Mouse (Mus musculus) C2C12 (cell line): Measurements from ENCODE around the gene Yjefn3. TPM values are rescaled to one million over a fixed set of nuclear protein-coding genes. Genes with fewer than 3 reads are reported as not detected.
A peak's percentile ranks its signal among the peaks of the same experiment; 100 is the strongest.
"Not testable (repeated sequence)": the region's sequence is repeated elsewhere in the genome, so short reads cannot be mapped to it uniquely, and the experiment has no call there.

Source experiments
- H3K27me3 ChIP-seq: one replicate; pipeline ENCODE4 v1.6.1; 2011; ENCODE audit not compliant: control insufficient read depth, insufficient read depth, insufficient read length
- H3K36me3 ChIP-seq: one replicate; pipeline ENCODE4 v1.6.1; 2011; ENCODE audit not compliant: control insufficient read depth, insufficient read depth
- H3K4me3 ChIP-seq: one replicate; pipeline ENCODE4 v1.5.1; 2011; ENCODE audit warnings: mild to moderate bottlenecking, control low read depth; ENCODE audit not compliant: poor library complexity, insufficient read depth, severe bottlenecking
- H3K79me2 ChIP-seq: one replicate; pipeline ENCODE4 v1.6.1; 2011; ENCODE audit not compliant: control insufficient read depth, insufficient read depth
- H3K79me3 ChIP-seq: one replicate; pipeline ENCODE4 v1.6.1; 2011; ENCODE audit warnings: low read depth, control low read depth
- H3ac ChIP-seq: one replicate; pipeline ENCODE3; 2011; ENCODE audit warnings: low read depth; ENCODE audit not compliant: control insufficient read depth, insufficient read length
- CEBPB ChIP-seq: IDR thresholded peaks from one replicate; pipeline ENCODE4 v1.6.1; 2011; ENCODE audit warnings: low read depth, mild to moderate bottlenecking, control low read depth, moderate library complexity
- CTCF ChIP-seq: IDR thresholded peaks from one replicate; pipeline ENCODE4 v1.5.1; 2011; ENCODE audit not compliant: control insufficient read depth, insufficient read depth, insufficient read length
- FOSL1 ChIP-seq: IDR thresholded peaks from one replicate; pipeline ENCODE4 v1.8.0; 2011; ENCODE audit warnings: mild to moderate bottlenecking, low read length; ENCODE audit not compliant: poor library complexity, insufficient read depth, severe bottlenecking
- MAX ChIP-seq: IDR thresholded peaks from one replicate; pipeline ENCODE4 v1.6.1; 2011; ENCODE audit warnings: mild to moderate bottlenecking, control low read depth
- MYOD1 ChIP-seq: IDR thresholded peaks from one replicate; pipeline ENCODE4 v1.6.1; 2011; ENCODE audit warnings: low read depth; ENCODE audit not compliant: control insufficient read depth, insufficient read length
- MYOG ChIP-seq: IDR thresholded peaks from one replicate; pipeline ENCODE4 v1.6.1; 2011; ENCODE audit not compliant: control insufficient read depth, insufficient read length; ENCODE audit errors: extremely low read depth
- USF1 ChIP-seq: IDR thresholded peaks from one replicate; pipeline ENCODE4 v1.6.1; 2011; ENCODE audit warnings: low read depth, mild to moderate bottlenecking, control low read depth, moderate library complexity
- long read RNA-seq, 2 experiments: library from polyadenylated mRNA; unstranded; transcript quantifications; one replicate each; pipeline ENCODE4 v2.0.0; 2019 to 2020
- polyA plus RNA-seq: library from polyadenylated mRNA; unstranded; fragments of >200 nt; fragmentation: generic; extraction: Trizol; gene quantifications from one replicate; pipeline ENCODE4 v1.2.1, GENCODE M21; 2012; ENCODE audit warnings: missing spikeins

Gene Yjefn3
- polyA plus RNA-seq = 2.6 TPM
- long read RNA-seq, experiment 1, partial matches to known transcripts = 0 of 3 reads
- long read RNA-seq, experiment 1, other reads (novel, unspliced or antisense) = 3 of 3 reads
- long read RNA-seq, experiment 2 = 0 reads

DNA sequence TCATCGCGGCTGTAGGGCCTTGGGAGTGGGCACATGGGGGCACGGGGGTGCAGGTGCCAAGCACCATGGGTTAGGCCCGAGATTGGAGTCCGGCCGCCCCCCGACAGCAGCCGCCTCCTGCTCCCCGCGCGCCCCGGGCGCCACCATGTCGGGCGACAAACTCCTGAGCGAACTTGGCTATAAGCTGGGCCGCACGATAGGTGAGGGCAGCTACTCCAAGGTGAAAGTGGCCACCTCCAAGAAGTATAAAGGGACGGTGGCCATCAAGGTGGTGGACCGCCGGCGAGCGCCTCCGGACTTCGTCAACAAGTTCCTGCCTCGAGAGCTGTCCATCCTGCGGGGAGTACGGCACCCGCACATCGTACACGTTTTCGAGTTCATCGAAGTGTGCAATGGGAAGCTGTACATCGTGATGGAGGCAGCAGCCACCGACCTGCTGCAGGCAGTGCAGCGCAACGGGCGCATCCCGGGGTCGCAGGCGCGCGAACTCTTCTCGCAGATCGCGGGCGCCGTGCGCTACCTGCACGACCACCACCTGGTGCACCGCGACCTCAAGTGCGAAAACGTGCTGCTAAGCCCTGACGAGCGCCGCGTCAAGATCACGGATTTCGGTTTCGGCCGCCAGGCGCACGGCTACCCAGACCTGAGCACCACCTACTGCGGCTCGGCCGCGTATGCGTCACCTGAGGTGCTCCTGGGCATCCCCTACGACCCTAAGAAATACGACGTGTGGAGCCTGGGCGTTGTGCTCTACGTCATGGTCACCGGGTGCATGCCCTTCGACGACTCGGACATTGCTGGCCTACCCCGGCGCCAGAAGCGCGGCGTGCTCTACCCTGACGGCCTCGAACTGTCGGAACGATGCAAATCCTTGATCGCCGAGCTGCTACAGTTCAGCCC, at the start of gene Yjefn3, which contains the start of the genes Tssk6 and Ndufa13:
Gene Yjefn3 (minus strand): TSS at position 550 of the 900 bp plus-strand sequence.
Gene Tssk6 (plus strand): TSS at position 22 of the 900 bp plus-strand sequence.
Gene Ndufa13 (minus strand): TSS at position 396 of the 900 bp plus-strand sequence.
- TF ChIP-seq FOSL1 = no peak
- TF ChIP-seq CEBPB = no peak
- TF ChIP-seq MAX = no peak
- no peak for TF ChIP-seq MYOG
- no peak for TF ChIP-seq MYOD1
- TF ChIP-seq CTCF = no peak
- TF ChIP-seq USF1 = no peak
- Histone ChIP-seq H3K79me2 (peaks cover 40% of the 10 kb centered on the region), H3K36me3 (no peaks in the 10 kb centered on the region), H3K4me3 (peak within 1 kb of the TSS; percentile 68), H3K79me3 (peaks cover 26% of the 10 kb centered on the region), H3ac (peak within 1 kb of the TSS; percentile 84), H3K27me3 (no peaks in the 10 kb centered on the region)

DNA sequence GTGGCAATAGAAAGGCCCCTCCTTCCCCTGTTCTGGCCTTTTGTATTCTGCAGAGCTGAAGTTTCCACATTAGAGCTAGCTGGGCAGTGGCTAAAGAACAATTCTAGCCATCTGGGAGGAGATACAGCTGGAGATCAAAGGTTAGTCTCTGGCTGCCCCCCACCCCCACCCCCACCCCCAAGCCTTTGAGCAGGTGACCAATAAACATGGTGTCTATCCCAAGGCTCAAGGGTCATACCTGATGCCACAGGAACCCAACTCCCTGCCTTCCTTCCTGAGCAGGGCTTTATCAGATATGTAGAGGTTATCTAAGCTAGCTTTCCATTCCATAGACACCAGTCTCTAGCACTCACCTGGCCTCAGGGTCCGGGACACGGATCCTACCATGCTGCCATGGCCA, 47.8 kb upstream of the Yjefn3 start:
- Histone ChIP-seq H3ac (no peak overlapping the region), H3K79me3 (peaks cover 75% of the 10 kb centered on the region), H3K27me3 (no peaks in the 10 kb centered on the region), H3K79me2 (peaks cover 100% of the 10 kb centered on the region), H3K4me3 (no peak overlapping the region), H3K36me3 (peaks cover 33% of the 10 kb centered on the region)
- TF ChIP-seq MYOD1 = no peak
- no peak for TF ChIP-seq MYOG

DNA sequence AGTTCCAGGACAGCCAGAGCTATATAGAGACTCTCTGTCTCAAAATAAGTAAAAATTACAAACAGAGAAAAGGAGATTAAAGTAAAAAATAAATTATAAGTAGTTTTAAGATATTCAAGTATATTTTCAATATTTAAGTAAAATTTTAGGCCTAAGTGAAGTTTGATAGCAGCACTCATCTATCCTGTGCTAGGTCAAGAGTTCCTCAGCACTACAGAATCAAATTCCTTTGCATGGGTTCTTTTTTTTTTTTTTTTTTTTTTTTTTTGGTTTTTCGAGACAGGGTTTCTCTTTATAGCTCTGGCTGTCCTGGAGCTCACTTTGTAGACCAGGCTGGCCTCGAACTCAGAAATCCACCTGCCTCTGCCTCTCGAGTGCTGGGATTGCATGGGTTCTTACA, 40.0 kb upstream of the Yjefn3 start:
- not testable (repeated sequence) for H3K4me3 ChIP-seq, H3K27me3 ChIP-seq, H3K36me3 ChIP-seq, H3ac ChIP-seq
- Histone ChIP-seq H3K79me2 (peaks cover 99% of the 10 kb centered on the region), H3K79me3 (peaks cover 78% of the 10 kb centered on the region)

DNA sequence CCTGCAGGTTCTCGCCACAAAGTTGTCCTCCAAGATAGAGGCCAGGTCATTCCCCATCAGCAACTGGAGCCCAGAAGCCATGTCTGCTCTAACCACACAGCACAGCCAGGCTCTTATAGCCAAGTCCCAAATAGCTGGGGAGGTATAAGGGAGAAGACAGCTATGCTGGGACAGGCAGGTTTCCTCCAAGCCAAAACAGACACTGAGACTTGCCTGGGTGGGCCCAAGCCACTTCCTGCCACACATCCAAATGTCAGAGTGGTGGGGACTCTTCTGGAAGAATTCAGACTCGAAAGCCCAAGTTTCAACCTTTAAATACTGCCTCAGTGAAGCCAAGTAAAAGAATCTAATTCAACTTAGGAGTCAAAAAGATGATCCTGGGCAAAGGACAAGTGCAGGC, 37.9 kb upstream of the Yjefn3 start:
- H3ac ChIP-seq = no peak overlapping the region
- no peak overlapping the region for H3K4me3 ChIP-seq
- no peaks in the 10 kb centered on the region for H3K27me3 ChIP-seq
- H3K79me2 ChIP-seq = peaks cover 99% of the 10 kb centered on the region
- TF ChIP-seq USF1 (no peak), FOSL1 (no peak), MYOD1 (no peak), CEBPB (no peak)
- H3K36me3 ChIP-seq = peaks cover 6% of the 10 kb centered on the region
- peaks cover 72% of the 10 kb centered on the region for H3K79me3 ChIP-seq

DNA sequence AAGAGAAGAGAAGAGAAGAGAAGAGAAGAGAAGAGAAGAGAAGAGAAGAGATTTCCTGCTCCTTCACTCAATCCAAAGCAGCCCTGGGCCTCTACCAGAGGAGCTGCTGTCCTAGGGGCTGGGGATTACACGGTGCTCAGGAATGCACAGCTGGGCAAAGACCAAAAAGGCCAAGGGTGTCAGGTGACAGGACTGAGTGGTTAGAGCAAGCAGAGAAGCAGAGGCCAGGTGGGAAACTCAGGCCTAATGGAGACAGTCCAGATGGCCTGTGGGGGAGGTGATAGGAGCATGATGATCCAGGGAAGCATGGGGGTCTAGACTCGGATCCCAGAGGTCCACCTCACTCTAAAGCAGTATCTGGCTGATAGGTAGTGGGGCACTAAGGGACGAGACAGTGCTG, 37.1 kb upstream of the Yjefn3 start:
- peaks cover 99% of the 10 kb centered on the region for H3K79me2 ChIP-seq
- TF ChIP-seq FOSL1 = no peak
- TF ChIP-seq MYOG = no peak
- no peak for TF ChIP-seq MAX
- peak; percentile 88 for TF ChIP-seq MYOD1
- TF ChIP-seq CEBPB = no peak
- TF ChIP-seq USF1 = peak; percentile 58
- no peak for TF ChIP-seq CTCF
- H3K36me3 ChIP-seq = peaks cover 10% of the 10 kb centered on the region
- no peak overlapping the region for H3K4me3 ChIP-seq
- H3ac ChIP-seq = no peak overlapping the region
- H3K79me3 ChIP-seq = peaks cover 67% of the 10 kb centered on the region
- H3K27me3 ChIP-seq = no peaks in the 10 kb centered on the region
